Mouse (Mus musculus) T-helper 17 cell (primary cell): ENCODE measurements around the gene Ltbp1.

Experiments used
- in situ Hi-C, 2 experiments: fragments of 300-600 bp; cut with MboI, MseI; formaldehyde crosslinking; loops; 1 replicate in 1 of 2; 2 replicates in 1 of 2; pipeline ENCODE4 v1.15.1; 2025; ENCODE audit warnings: high pct_unique_total_duplicates in 2 of 2

The Ltbp1 gene

DNA sequence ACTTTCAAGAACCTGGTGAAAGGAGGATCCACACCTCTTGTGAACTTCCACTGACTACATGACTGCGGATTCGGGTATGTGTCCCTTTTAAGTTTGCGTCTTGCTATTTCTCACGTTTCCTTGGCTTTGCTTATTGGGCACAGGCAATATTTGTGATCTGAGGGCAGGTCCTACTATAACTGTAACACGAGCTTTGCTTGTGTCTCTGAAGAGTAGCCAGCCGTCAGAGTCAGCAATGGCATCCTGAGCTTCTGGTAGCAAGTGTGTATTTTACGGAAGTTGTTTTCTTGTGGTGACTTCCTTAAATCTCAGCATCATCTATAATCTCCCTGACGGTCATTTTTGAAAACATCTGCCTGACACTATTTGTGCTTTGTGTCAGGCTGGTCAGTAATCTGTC, 430.7 kb downstream of the Ltbp1 start:
- in situ Hi-C loops: loop anchor here in 1 of 2 experiments (10.0 kb wide), 1 partner anchor 949 kb away; no protein-coding TSS in a partner anchor

DNA sequence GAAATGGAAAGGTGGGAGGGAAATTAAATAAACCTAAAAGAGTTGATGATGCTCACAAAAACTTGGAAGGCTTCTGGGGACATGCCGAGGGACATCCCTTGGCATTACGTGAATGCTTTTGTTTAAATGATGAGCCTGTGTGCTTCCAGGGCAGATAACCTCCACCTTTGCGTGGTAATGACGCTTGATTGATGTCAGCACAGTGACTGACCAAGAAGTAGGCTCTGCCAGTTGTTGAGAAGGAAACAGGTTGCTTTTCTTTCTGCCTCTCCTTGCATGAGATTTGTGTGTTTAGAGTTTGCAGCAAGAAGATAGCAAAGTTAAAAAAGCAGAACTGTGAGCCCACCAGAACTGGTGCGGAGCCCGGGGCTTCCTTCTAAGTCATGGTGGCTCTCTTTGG, 431.5 kb downstream of the Ltbp1 start:
- in situ Hi-C loops: loop anchor here in 1 of 2 experiments (10.0 kb wide), 1 partner anchor 948 kb away; no protein-coding TSS in a partner anchor

DNA sequence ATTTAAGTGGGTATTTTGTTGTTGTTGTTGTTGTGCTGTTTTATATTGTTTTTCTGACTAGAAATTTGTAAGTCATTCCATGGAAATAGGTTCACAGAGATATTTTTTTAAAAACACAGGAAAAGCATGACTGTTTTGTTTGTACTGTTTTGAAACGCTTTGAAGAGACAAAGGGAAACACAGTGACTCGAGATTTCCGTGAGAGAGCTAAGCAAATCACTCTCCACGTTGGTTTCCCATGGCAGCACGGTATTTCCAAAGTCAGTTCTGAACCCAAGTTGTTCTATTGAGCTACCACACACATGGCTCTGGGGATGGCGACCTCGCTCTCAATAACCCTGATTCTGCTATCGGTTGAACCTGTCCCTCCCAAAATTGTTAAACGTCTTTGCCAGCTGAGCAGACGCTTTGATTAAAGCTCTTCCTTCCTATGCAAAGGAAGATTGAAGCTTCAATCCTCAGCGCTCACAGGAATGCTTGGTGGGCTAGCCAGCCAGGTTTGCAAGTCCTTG, 431.9 kb downstream of the Ltbp1 start:
- in situ Hi-C loops: loop anchor here in 1 of 2 experiments (10.0 kb wide), 1 partner anchor 948 kb away; no protein-coding TSS in a partner anchor

DNA sequence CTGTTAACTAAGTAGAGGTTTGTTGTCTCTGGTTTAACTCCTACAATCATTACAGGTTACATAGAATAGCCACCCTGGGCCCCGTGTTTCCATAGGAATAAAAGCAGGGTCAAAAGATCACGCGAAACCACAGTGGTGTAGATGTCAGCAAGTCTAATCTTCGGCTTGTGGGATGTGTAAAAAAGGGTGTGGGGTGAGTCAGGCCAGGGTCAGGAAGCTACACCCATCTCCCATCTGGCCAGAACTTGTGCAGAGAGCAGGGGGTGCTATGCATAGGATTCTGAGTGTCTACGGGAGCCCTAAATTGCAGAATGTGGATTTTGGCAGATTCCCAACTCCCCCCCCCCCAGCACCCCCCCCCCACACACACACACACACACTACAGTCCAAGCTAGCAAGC, 432.8 kb downstream of the Ltbp1 start:
- in situ Hi-C loops: loop anchor here in 1 of 2 experiments (10.0 kb wide), 1 partner anchor 947 kb away; no protein-coding TSS in a partner anchor

DNA sequence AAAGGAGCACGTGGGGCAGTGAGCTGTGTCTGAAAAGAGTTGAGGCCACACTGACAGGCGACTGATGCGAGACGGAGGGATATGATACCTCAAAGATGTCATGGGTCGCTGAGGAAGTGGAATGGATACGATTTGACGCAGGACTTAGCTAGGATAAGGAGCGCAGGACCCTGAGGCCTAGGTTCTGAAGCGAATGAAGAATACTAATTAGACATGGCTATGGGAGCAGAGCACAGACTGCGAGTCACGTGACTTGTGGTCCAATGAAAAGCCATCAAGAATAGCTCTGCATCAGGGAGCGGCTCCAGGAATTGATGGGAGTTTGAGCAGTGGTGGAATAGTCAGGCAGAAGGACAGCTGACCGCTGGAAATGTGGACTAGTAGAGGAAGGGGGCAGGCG, 433.7 kb downstream of the Ltbp1 start:
- in situ Hi-C loops: loop anchor here in 1 of 2 experiments (10.0 kb wide), 1 partner anchor 946 kb away; no protein-coding TSS in a partner anchor

DNA sequence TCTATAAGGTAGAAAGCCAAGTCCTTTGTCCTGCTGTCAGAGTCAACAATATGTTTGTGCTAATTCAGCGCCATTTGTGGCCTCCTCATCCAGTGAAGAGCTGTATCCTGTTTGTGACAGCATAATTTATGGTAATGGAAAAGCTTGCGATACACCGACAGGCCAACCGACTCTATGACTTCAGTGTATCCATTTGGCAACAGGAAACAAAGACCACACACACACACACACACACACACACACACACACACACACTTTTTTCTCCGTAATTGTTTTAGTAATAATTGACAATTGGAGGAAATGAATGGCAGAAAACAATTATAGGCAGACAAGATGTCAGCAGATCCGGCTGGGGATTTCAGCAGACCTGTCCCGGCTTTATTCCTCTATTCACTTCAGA, 435.3 kb downstream of the Ltbp1 start:
- in situ Hi-C loops: loop anchor here in 1 of 2 experiments (10.0 kb wide), 1 partner anchor 1356 kb away; no protein-coding TSS in a partner anchor

DNA sequence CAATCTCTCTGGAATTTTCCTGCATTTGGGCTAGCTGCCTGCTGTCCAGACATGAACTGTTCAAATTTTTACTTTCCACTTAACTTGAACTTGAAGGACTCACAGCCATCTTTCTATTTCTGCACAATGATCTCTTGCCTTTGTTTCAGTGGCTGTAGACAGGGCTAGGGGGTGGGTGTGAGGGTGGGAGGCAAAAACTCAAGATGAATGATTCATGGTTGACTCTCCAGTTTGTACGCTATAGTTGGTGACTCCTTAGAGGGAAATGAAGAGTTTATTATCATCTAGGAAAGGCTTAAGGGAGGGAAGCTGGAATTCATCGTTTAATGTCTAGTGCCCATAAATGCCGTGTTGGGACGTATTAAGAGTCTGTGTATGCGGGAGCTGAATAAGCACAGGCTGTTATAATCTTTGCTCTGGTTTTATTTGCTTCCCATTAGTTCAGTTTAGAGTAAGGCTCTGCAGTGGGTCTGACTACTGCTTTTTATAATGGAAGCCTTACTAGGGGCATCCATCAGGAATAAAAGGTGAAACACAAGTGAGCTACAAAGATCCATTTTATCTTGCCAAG, 436.0 kb downstream of the Ltbp1 start:
- in situ Hi-C loops: loop anchor here in 1 of 2 experiments (10.0 kb wide), 1 partner anchor 1357 kb away; no protein-coding TSS in a partner anchor
